Mouse (Mus musculus) ES-Bruce4 (cell line): ENCODE results near the gene Fam166b.

ENCODE experiments used
- CTCF ChIP-seq: IDR thresholded peaks from one replicate; pipeline ENCODE4 v1.8.1; 2011; ENCODE audit warnings: low read depth, low read length
- POLR2A ChIP-seq: IDR thresholded peaks from one replicate; pipeline ENCODE4 v1.8.1; 2011; ENCODE audit warnings: low read length; ENCODE audit not compliant: insufficient read depth

DNA sequence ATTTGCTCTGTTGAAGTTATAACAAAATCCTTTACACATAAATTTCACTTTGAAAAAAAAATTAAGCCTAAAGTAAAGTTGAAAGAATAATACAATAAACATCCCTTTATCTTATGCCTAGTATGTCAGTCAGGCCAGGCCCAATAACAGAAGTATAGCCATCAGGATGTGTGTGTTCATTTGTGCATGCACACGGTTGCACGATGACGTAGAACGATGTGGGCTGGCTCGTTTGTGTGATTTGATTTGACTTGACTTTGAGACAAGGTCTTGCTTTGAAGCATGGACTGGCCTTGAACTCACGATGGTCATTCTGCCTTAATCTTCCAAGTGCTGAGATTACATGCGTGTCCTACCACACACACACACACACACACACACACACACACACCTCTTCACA lies 37.9 kb upstream of the Fam166b start:
- no peak for TF ChIP-seq CTCF
- no peak for TF ChIP-seq POLR2A
